Mouse (Mus musculus) 3T3-L1 (cell line): Measurements from ENCODE around the gene Nxn.

Experiments
- DNase-seq: peaks from one replicate; pipeline ENCODE4 v3.0.0-alpha.2; 2015; ENCODE audit warnings: low read depth, low spot score

Gene Nxn

GRCm38 (mm10) chr11:76401398-76401797 is 2.5 kb upstream of the Nxn start:
- DNase-seq: no peak

- peak; percentile 87 for DNase-seq
Measured at GRCm38 (mm10) chr11:76399587-76400330, 819 bp upstream of the Nxn start.

- peak; percentile 57 for DNase-seq
Measured at GRCm38 (mm10) chr11:76398312-76398797, 585 bp downstream of the Nxn start.

GRCm38 (mm10) chr11:76397650-76398311 is 1.2 kb downstream of the Nxn start:
- peak; percentile 60 for DNase-seq

GRCm38 (mm10) chr11:76392996-76393395 is 5.9 kb downstream of the Nxn start:
- no peak for DNase-seq

GRCm38 (mm10) chr11:76392532-76392931 is 6.4 kb downstream of the Nxn start:
- no peak for DNase-seq

GRCm38 (mm10) chr11:76388711-76389110 is 10.2 kb downstream of the Nxn start:
- no peak for DNase-seq

GRCm38 (mm10) chr11:76387097-76387496 is 11.8 kb downstream of the Nxn start:
- no peak for DNase-seq

- DNase-seq: no peak
Measured at GRCm38 (mm10) chr11:76385746-76386145, 13.2 kb downstream of the Nxn start.

- no peak for DNase-seq
Measured at GRCm38 (mm10) chr11:76385017-76385416, 13.9 kb downstream of the Nxn start.

GRCm38 (mm10) chr11:76384307-76384706 is 14.6 kb downstream of the Nxn start:
- DNase-seq: no peak

- no peak for DNase-seq
Measured at GRCm38 (mm10) chr11:76382711-76383324, 16.1 kb downstream of the Nxn start.

- DNase-seq: no peak
Measured at GRCm38 (mm10) chr11:76381201-76381885, 17.6 kb downstream of the Nxn start.

- no peak for DNase-seq
Measured at GRCm38 (mm10) chr11:76379921-76380544, 18.9 kb downstream of the Nxn start.

- DNase-seq: no peak
Measured at GRCm38 (mm10) chr11:76376425-76376824, 22.5 kb downstream of the Nxn start.

GRCm38 (mm10) chr11:76374491-76375185 is 24.3 kb downstream of the Nxn start:
- DNase-seq: peak; percentile 96

- no peak for DNase-seq
Measured at GRCm38 (mm10) chr11:76372534-76372933, 26.4 kb downstream of the Nxn start.

- no peak for DNase-seq
Measured at GRCm38 (mm10) chr11:76372120-76372519, 26.8 kb downstream of the Nxn start.

- no peak for DNase-seq
Measured at GRCm38 (mm10) chr11:76370491-76370890, 28.4 kb downstream of the Nxn start.

GRCm38 (mm10) chr11:76366720-76367119 is 32.2 kb downstream of the Nxn start:
- DNase-seq: no peak

GRCm38 (mm10) chr11:76364038-76364437 is 34.9 kb downstream of the Nxn start:
- no peak for DNase-seq
